Mouse (Mus musculus) CH12.LX (cell line): ENCODE data around the gene Pfdn6. TPM values are rescaled to one million over a fixed set of nuclear protein-coding genes. Genes with fewer than 3 reads are reported as not detected.

Source experiments
- DNase-seq: peaks from one replicate; pipeline ENCODE4 v3.0.0-alpha.2; 2013; ENCODE audit errors: extremely low read depth
- H3K27ac ChIP-seq: 2 replicates; pipeline ENCODE4 v1.5.1; 2012; ENCODE audit warnings: low read depth, mild to moderate bottlenecking, control low read depth, moderate library complexity; ENCODE audit not compliant: insufficient read depth
- H3K27me3 ChIP-seq: replicated peaks from 2 replicates; pipeline ENCODE3; 2012; ENCODE audit warnings: inconsistent platforms
- H3K36me3 ChIP-seq, 2 experiments: replicated peaks in 1 of 2; 2 replicates each; pipeline versions ENCODE3 to v1.6.1; 2012; ENCODE audit warnings: inconsistent platforms in 1 of 2, low read length in 1 of 2, mild to moderate bottlenecking in 1 of 2, mixed read lengths in 1 of 2, moderate library complexity in 1 of 2; ENCODE audit not compliant: control insufficient read depth in 1 of 2, insufficient read depth in 1 of 2
- H3K4me1 ChIP-seq, 2 experiments: 2 replicates each; pipeline ENCODE4 v1.6.1; 2012; ENCODE audit warnings: inconsistent platforms in 1 of 2, moderate library complexity in 1 of 2; ENCODE audit not compliant: insufficient read depth in 2 of 2, control insufficient read depth in 1 of 2
- H3K4me2 ChIP-seq: 2 replicates; pipeline ENCODE4 v1.6.1; 2012; ENCODE audit warnings: low read depth, mild to moderate bottlenecking, control low read depth; ENCODE audit not compliant: poor library complexity, insufficient read depth, severe bottlenecking
- H3K4me3 ChIP-seq, 3 experiments: fragments of 150-350 bp in 1 of 3; sonication (generic) in 1 of 3; replicated peaks in 1 of 3; 2 replicates each; pipeline versions ENCODE3 to v1.5.1; 2011 to 2012; ENCODE audit warnings: low read depth in 2 of 3, low read length in 2 of 3, mild to moderate bottlenecking in 2 of 3, moderate library complexity in 2 of 3, control low read depth in 1 of 3, improper control_type of control experiment in 1 of 3, inconsistent platforms in 1 of 3, mixed read lengths in 1 of 3; ENCODE audit not compliant: poor library complexity in 1 of 3
- H3K79me2 ChIP-seq: replicated peaks from 2 replicates; pipeline ENCODE4 v1.6.1; 2012; ENCODE audit warnings: mild to moderate bottlenecking, moderate library complexity; ENCODE audit not compliant: control insufficient read depth, poor library complexity, insufficient read depth, severe bottlenecking; ENCODE audit errors: extremely low read depth
- H3K9ac ChIP-seq: 2 replicates; pipeline ENCODE4 v1.6.1; 2012; ENCODE audit warnings: low read depth, mild to moderate bottlenecking, control low read depth, moderate library complexity; ENCODE audit not compliant: insufficient read depth
- H3K9me3 ChIP-seq: replicated peaks from 2 replicates; pipeline ENCODE3; 2012; ENCODE audit warnings: low read length, inconsistent platforms, mixed read lengths
- BHLHE40 ChIP-seq: IDR thresholded peaks from 2 replicates; pipeline ENCODE4 v1.6.1; 2011; ENCODE audit warnings: mild to moderate bottlenecking, low read depth, low read length, improper control_type of control experiment
- CTCF ChIP-seq, 2 experiments: IDR thresholded peaks in 1 of 2; conservative IDR thresholded peaks in 1 of 2; 2 replicates each; pipeline ENCODE4 v1.5.1; 2011 to 2012; ENCODE audit warnings: low read depth in 2 of 2, low read length in 2 of 2, improper control_type of control experiment in 1 of 2, inconsistent platforms in 1 of 2, mild to moderate bottlenecking in 1 of 2, moderate library complexity in 1 of 2
- EP300 ChIP-seq: IDR thresholded peaks from 2 replicates; pipeline ENCODE4 v1.6.1; 2011; ENCODE audit warnings: low read length, improper control_type of control experiment
- ETS1 ChIP-seq: conservative IDR thresholded peaks from 2 replicates; pipeline ENCODE4 v1.6.1; 2012; ENCODE audit warnings: low read depth, mild to moderate bottlenecking, inconsistent platforms, low read length, improper control_type of control experiment, moderate library complexity
- HCFC1 ChIP-seq: IDR thresholded peaks from 2 replicates; pipeline ENCODE4 v1.6.1; 2012; ENCODE audit warnings: low read depth, mild to moderate bottlenecking, inconsistent platforms, low read length, improper control_type of control experiment
- IRF4 ChIP-seq: IDR thresholded peaks from 2 replicates; pipeline ENCODE4 v1.6.1; 2014; ENCODE audit warnings: low read depth, mild to moderate bottlenecking, inconsistent platforms, low read length, improper control_type of control experiment
- JUN ChIP-seq: IDR thresholded peaks from 2 replicates; pipeline ENCODE4 v1.6.1; 2011; ENCODE audit warnings: low read depth, mild to moderate bottlenecking, low read length, improper control_type of control experiment, moderate library complexity; ENCODE audit not compliant: insufficient read depth
- MAFK ChIP-seq: IDR thresholded peaks from 2 replicates; pipeline ENCODE4 v1.6.1; 2011; ENCODE audit warnings: low read length, improper control_type of control experiment; ENCODE audit not compliant: insufficient replicate concordance
- MAX ChIP-seq: IDR thresholded peaks from 2 replicates; pipeline ENCODE4 v1.6.1; 2011; ENCODE audit warnings: low read length, improper control_type of control experiment
- MAZ ChIP-seq: IDR thresholded peaks from 2 replicates; pipeline ENCODE4 v1.6.1; 2012; ENCODE audit warnings: low read depth, mild to moderate bottlenecking, inconsistent platforms, low read length, improper control_type of control experiment, moderate library complexity
- MEF2A ChIP-seq: IDR thresholded peaks from 2 replicates; pipeline ENCODE4 v1.6.1; 2014; ENCODE audit warnings: low read depth, mild to moderate bottlenecking, inconsistent platforms, low read length, improper control_type of control experiment, borderline replicate concordance
- MXI1 ChIP-seq: IDR thresholded peaks from 2 replicates; pipeline ENCODE4 v1.6.1; 2011; ENCODE audit warnings: mild to moderate bottlenecking, low read depth, low read length, improper control_type of control experiment
- MYC ChIP-seq: IDR thresholded peaks from 2 replicates; pipeline ENCODE4 v1.6.1; 2011; ENCODE audit warnings: low read depth, mild to moderate bottlenecking, improper control_type of control experiment, low read length
- NRF1 ChIP-seq: IDR thresholded peaks from 2 replicates; pipeline ENCODE4 v1.6.1; 2014; ENCODE audit warnings: low read depth, mild to moderate bottlenecking, inconsistent platforms, low read length, improper control_type of control experiment, moderate library complexity
- POLR2A ChIP-seq: IDR thresholded peaks from 2 replicates; pipeline ENCODE4 v1.6.1; 2011; ENCODE audit warnings: low read depth, mild to moderate bottlenecking, improper control_type of control experiment, low read length
- POLR2AphosphoS2 ChIP-seq: IDR thresholded peaks from 2 replicates; pipeline ENCODE4 v1.6.1; 2011; ENCODE audit warnings: low read depth, low read length, improper control_type of control experiment
- RAD21 ChIP-seq: IDR thresholded peaks from 2 replicates; pipeline ENCODE4 v1.6.1; 2011; ENCODE audit warnings: low read depth, mild to moderate bottlenecking, low read length, improper control_type of control experiment, moderate library complexity
- RCOR1 ChIP-seq: conservative IDR thresholded peaks from 2 replicates; pipeline ENCODE4 v1.6.1; 2012; ENCODE audit warnings: low read depth, mild to moderate bottlenecking, inconsistent platforms, low read length, improper control_type of control experiment
- SIN3A ChIP-seq: IDR thresholded peaks from 2 replicates; pipeline ENCODE4 v1.6.1; 2012; ENCODE audit warnings: low read length, improper control_type of control experiment, inconsistent platforms
- SMC3 ChIP-seq: IDR thresholded peaks from 2 replicates; pipeline ENCODE4 v1.6.1; 2011; ENCODE audit warnings: low read depth, low read length, improper control_type of control experiment
- TBP ChIP-seq: conservative IDR thresholded peaks from 2 replicates; pipeline ENCODE4 v1.6.1; 2011; ENCODE audit warnings: low read depth, low read length, improper control_type of control experiment
- USF1 ChIP-seq: IDR thresholded peaks from 2 replicates; pipeline ENCODE4 v1.6.1; 2014; ENCODE audit warnings: low read depth, mild to moderate bottlenecking, inconsistent platforms, low read length, improper control_type of control experiment
- USF2 ChIP-seq: conservative IDR thresholded peaks from 2 replicates; pipeline ENCODE4 v1.6.1; 2011; ENCODE audit warnings: low read depth, low read length, improper control_type of control experiment
- ZC3H11A ChIP-seq: IDR thresholded peaks from 2 replicates; pipeline ENCODE4 v1.6.1; 2012; ENCODE audit warnings: low read depth, mild to moderate bottlenecking, inconsistent platforms, low read length, improper control_type of control experiment
- dilution Hi-C: fragments of 300-500 bp; cut with MboI; formaldehyde crosslinking; loops from 2 replicates; pipeline ENCODE4 v1.14.3; 2020; ENCODE audit warnings: low sequenced_read_pairs; ENCODE audit not compliant: extremely low pct_unique_long_range_greater_than_20kb, extremely low pct_ligation_motif_present
- in situ Hi-C: fragments of 300-500 bp; cut with MboI; formaldehyde crosslinking; loops from 3 replicates; pipeline ENCODE4 v1.14.3; 2019; ENCODE audit warnings: low sequenced_read_pairs, low pct_ligation_motif_present, low pct_unique_long_range_greater_than_20kb, mixed read lengths
- polyA plus RNA-seq: library from polyadenylated mRNA; unstranded; fragments of >175 nt; gene quantifications from 2 replicates; pipeline ENCODE4 v1.2.1, GENCODE M21; 2012; ENCODE audit warnings: low read depth; ENCODE audit not compliant: insufficient read length
- total RNA-seq, 2 experiments: library from RNA; depleted of rRNA; stranded (reverse); fragments of 300-350 nt in 1 of 2; fragments of >200 nt in 1 of 2; gene quantifications; 2 replicates each; pipeline ENCODE4 v1.2.3; 2012 to 2014

The Pfdn6 gene
- total and polyA plus RNA-seq, 3 experiments: 92.3 to 140 (median 109) TPM

GRCm38 (mm10) chr17:33972691-33973090 is 32.5 kb upstream of the Pfdn6 start:
- dilution Hi-C loops: loop anchor here (5.0 kb wide), 1 partner anchor 1300 kb away; no protein-coding TSS in a partner anchor
- in situ Hi-C loops: loop anchor here (5.0 kb wide), 1 partner anchor 1300 kb away; no protein-coding TSS in a partner anchor
- DNase-seq: no peak

GRCm38 (mm10) chr17:33969394-33969793 is 29.3 kb upstream of the Pfdn6 start:
- no peaks in the 10 kb centered on the region for H3K27me3 ChIP-seq
- DNase-seq: no peak
- H3K4me1 ChIP-seq: peaks cover 0 to 3% of the 10 kb centered on the region in 2 experiments; a peak in 1 of 4 replicates
- no peaks in the 10 kb centered on the region for H3K79me2 ChIP-seq
- H3K9ac ChIP-seq: no peak overlapping the region
- in situ Hi-C loops: loop anchor here (5.0 kb wide), 1 partner anchor 1333 kb away; no protein-coding TSS in a partner anchor
- dilution Hi-C loops: no loop called here
- H3K4me3 ChIP-seq: no peak overlapping the region
- H3K4me2 ChIP-seq: no peak overlapping the region
- peaks cover 16 to 27% of the 10 kb centered on the region in 2 experiments for H3K36me3 ChIP-seq
- no peak overlapping the region for H3K27ac ChIP-seq
- TF ChIP-seq ZC3H11A (no peak), CTCF (conservative IDR thresholded peaks at IDR 0.05 in 1 of 2, IDR thresholded peaks at IDR 0.05 in 1 of 2; ENCODE audit: low read depth in 2 of 2, low read length in 2 of 2) (peak in 1 of 2 experiments; percentile 22; a peak in 1 of 4 replicates), IRF4 (no peak)
- peaks cover 4% of the 10 kb centered on the region for H3K9me3 ChIP-seq

More at GRCm38 (mm10) chr17:33972691-33973090, 32.5 kb upstream of the Pfdn6 start:
- H3K27me3 ChIP-seq: no peaks in the 10 kb centered on the region
- H3K36me3 ChIP-seq: peaks cover 0 to 12% of the 10 kb centered on the region in 2 experiments
- H3K27ac ChIP-seq: no peak overlapping the region
- H3K79me2 ChIP-seq: no peaks in the 10 kb centered on the region
- H3K4me3 ChIP-seq: no peak overlapping the region
- no peak overlapping the region for H3K9ac ChIP-seq
- peaks cover 4% of the 10 kb centered on the region for H3K9me3 ChIP-seq
- TF ChIP-seq POLR2AphosphoS2 (no peak), EP300 (no peak), SIN3A (peak; percentile 85), MXI1 (peak; percentile 64; the same call in 1 of the 2 replicates)
- peaks cover 0 to 5% of the 10 kb centered on the region in 2 experiments; a peak in 2 of 4 replicates for H3K4me1 ChIP-seq
- H3K4me2 ChIP-seq: no peak overlapping the region

- Histone ChIP-seq H3K4me1 (peaks cover 0 to 3% of the 10 kb centered on the region in 2 experiments; a peak in 1 of 4 replicates), H3K4me2 (no peak overlapping the region), H3K27me3 (no peaks in the 10 kb centered on the region), H3K9ac (no peak overlapping the region), H3K79me2 (no peaks in the 10 kb centered on the region), H3K36me3 (peaks cover 17 to 23% of the 10 kb centered on the region in 2 experiments), H3K27ac (no peak overlapping the region), H3K4me3 (no peak overlapping the region), H3K9me3 (peaks cover 4% of the 10 kb centered on the region)
- in situ Hi-C loops: loop anchor here (5.0 kb wide), 1 partner anchor 1333 kb away; no protein-coding TSS in a partner anchor
- peak; percentile 76 for DNase-seq
- dilution Hi-C loops: no loop called here
- TF ChIP-seq TBP (no peak), RAD21 (no peak), JUN (no peak), MAFK (no peak), MYC (peak; percentile 62), USF2 (peak; percentile 62), MAZ (no peak), MXI1 (no peak), USF1 (peak; percentile 65), ETS1 (no peak), CTCF (conservative IDR thresholded peaks at IDR 0.05 in 1 of 2, IDR thresholded peaks at IDR 0.05 in 1 of 2; ENCODE audit: low read depth in 2 of 2, low read length in 2 of 2) (peak in 1 of 2 experiments; percentile 56; a peak in 2 of 4 replicates), POLR2AphosphoS2 (no peak), SMC3 (0 out of 2 replicates have a peak, but pooled peaks have one; percentile 2), RCOR1 (no peak), HCFC1 (no peak), SIN3A (0 out of 2 replicates have a peak, but pooled peaks have one; percentile 43), BHLHE40 (0 out of 2 replicates have a peak, but pooled peaks have one; percentile 39), MAX (no peak), POLR2A (no peak), ZC3H11A (no peak), EP300 (no peak), MEF2A (no peak), NRF1 (no peak)
Measured at GRCm38 (mm10) chr17:33968927-33969326, 28.8 kb upstream of the Pfdn6 start.
